Comparison of ENCODE assay signal across 11 mouse cellular contexts in the genomic region with DNA sequence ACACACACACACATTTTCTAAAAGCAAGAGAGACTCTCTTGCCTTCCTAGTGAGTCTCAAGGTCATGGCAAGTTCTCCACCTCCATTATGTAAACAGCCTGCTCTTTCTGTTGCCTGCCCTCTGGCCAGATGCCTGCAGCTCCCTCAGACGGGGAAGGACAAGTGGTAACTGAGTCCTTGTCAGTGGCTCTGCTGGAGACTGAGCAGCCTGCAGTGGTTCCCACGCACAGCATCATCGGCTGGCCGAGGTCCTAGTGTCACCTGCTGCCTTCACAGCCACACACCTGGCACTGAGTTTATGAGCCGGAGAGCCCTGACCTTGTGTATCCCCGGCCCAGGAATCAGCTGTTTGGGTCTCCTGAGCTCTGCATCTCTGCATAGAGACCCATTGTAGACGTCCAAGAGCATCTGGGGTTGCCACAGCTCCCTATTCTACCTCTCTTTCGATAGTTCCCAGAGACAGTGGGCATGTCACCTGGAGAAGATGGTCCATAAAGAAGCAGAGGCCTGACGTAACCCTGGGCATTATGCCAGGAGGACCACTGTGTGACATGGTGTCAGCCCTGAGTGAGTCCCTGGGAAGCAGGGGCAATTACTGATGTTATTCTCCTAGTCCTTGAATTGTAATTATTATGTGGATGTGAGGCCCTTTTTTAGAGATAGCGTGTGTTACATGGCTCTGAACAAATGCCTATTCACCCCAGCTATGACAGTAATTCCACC.
DNase-seq lines count a peak whose midpoint lies in the region; ATAC-seq and TF ChIP-seq lines count a peak whose summit lies in the region.
"Had no signal": no experiment of that assay in that cellular context is flagged by ENCODE, and none has a peak within 500 bp of the region (broad histone marks: within the 10 kb centered on the region; RNA-seq: fewer than 3 reads in every experiment).

No protein-coding gene starts in this region.

- H3K9ac ChIP-seq in forebrain, embryonic 11.5 days (ENCODE audit: low read length), result no peak overlapping the region
- H3K9ac ChIP-seq in lung, embryonic 14.5 days, result no peak overlapping the region
- H3K9ac ChIP-seq in heart, embryonic 13.5 days, result 0 out of 2 replicates have a peak overlapping the region, but pooled peaks have one; percentile 17
- 0 out of 2 replicates have a peak overlapping the region, but pooled peaks have one; percentile 28 for H3K9ac ChIP-seq in limb, embryonic 12.5 days (replicated peaks)
- H3K9ac ChIP-seq: neural tube, embryonic 12.5 days had no signal

- no peak for TF ChIP-seq CTCF in lung, embryonic 14.5 days (IDR thresholded peaks at IDR 0.05; ENCODE audit: low read depth)

- H3K4me2 ChIP-seq in forebrain, embryonic 11.5 days (ENCODE audit: low read depth, low read length, severe bottlenecking), result no peak overlapping the region
- no peak overlapping the region for H3K4me2 ChIP-seq in lung, embryonic 14.5 days
- H3K4me2 ChIP-seq in heart, embryonic 13.5 days, result no peak overlapping the region
- H3K4me2 ChIP-seq in limb, embryonic 12.5 days, result no peak overlapping the region
- H3K4me2 ChIP-seq: neural tube, embryonic 12.5 days had no signal

- WGBS in forebrain, embryonic 10.5 days, result 77% methylated on average over 10 of the region's 10 CpGs
- WGBS in forebrain, embryonic 11.5 days, result 67% methylated on average over 10 of the region's 10 CpGs
- 39% methylated on average over 10 of the region's 10 CpGs for WGBS in lung, embryonic 14.5 days
- WGBS in heart, embryonic 13.5 days, result 55% methylated on average over 10 of the region's 10 CpGs
- 61% methylated on average over 10 of the region's 10 CpGs for WGBS in limb, embryonic 12.5 days

- no peak for ATAC-seq in forebrain, embryonic 11.5 days (replicated peaks; ENCODE audit: low FRiP score)
- peak; percentile 41; the same call in 1 of the 2 replicates for ATAC-seq in lung, embryonic 14.5 days (ENCODE audit: insufficient read depth)
- ATAC-seq in heart, embryonic 13.5 days (ENCODE audit: extremely low read depth, insufficient number of reproducible peaks, low FRiP score, low TSS enrichment), result no peak
- ATAC-seq in limb, embryonic 12.5 days (ENCODE audit: insufficient number of reproducible peaks, insufficient read depth, low FRiP score, low TSS enrichment, low read depth), result no peak

- H3K27ac ChIP-seq in forebrain, embryonic 10.5 days, result 0 out of 2 replicates have a peak overlapping the region, but pooled peaks have one; percentile 62
- H3K27ac ChIP-seq in forebrain, embryonic 11.5 days (ENCODE audit: low read depth, low read length), result no peak overlapping the region
- no peak overlapping the region for H3K27ac ChIP-seq in lung, embryonic 14.5 days (ENCODE audit: low read depth)
- H3K27ac ChIP-seq in heart, embryonic 13.5 days (replicated peaks), result peak overlapping the region; percentile 63
- peak overlapping the region; percentile 70; the same call in 1 of the 2 replicates for H3K27ac ChIP-seq in limb, embryonic 12.5 days
- H3K27ac ChIP-seq: neural tube, embryonic 12.5 days had no signal

- DNase-seq in forebrain, embryonic 10.5 days (ENCODE audit: extremely low spot score, low spot score), result no peak
- no peak for DNase-seq in forebrain, embryonic 11.5 days (ENCODE audit: low spot score)
- DNase-seq in lung, embryonic 14.5 days, result peak; percentile 44
- no peak for DNase-seq in lung, postnatal 36 days
- no peak for DNase-seq in MN1 (ENCODE audit: low spot score)
- DNase-seq in yolk sac, embryonic 10.5 days (ENCODE audit: low spot score), result no peak
- DNase-seq: B cell, adult 2 months; cerebellum, adult 8-10 months had no signal

- H3K4me1 ChIP-seq in forebrain, embryonic 10.5 days, result peaks cover 69% of the 10 kb centered on the region
- peaks cover 6% of the 10 kb centered on the region; the same call in 1 of the 2 replicates for H3K4me1 ChIP-seq in forebrain, embryonic 11.5 days (replicated peaks; ENCODE audit: control insufficient read depth, insufficient read depth, low read length)
- H3K4me1 ChIP-seq in lung, embryonic 14.5 days (ENCODE audit: insufficient read depth), result peaks cover 33% of the 10 kb centered on the region
- peaks cover 67% of the 10 kb centered on the region for H3K4me1 ChIP-seq in heart, embryonic 13.5 days
- peaks cover 73% of the 10 kb centered on the region for H3K4me1 ChIP-seq in limb, embryonic 12.5 days (replicated peaks)

- H3K27me3 ChIP-seq in forebrain, embryonic 10.5 days (ENCODE audit: poor library complexity, severe bottlenecking), result peaks cover 24% of the 10 kb centered on the region
- H3K27me3 ChIP-seq in forebrain, embryonic 11.5 days (ENCODE audit: control insufficient read depth, insufficient read depth, low read length), result no peaks in the 10 kb centered on the region; the same call in 1 of the 2 replicates
- H3K27me3 ChIP-seq in lung, embryonic 14.5 days (ENCODE audit: insufficient read depth, low read length), result no peaks in the 10 kb centered on the region
- H3K27me3 ChIP-seq in heart, embryonic 13.5 days (replicated peaks), result no peaks in the 10 kb centered on the region
- 0 out of 2 replicates have a peak, but pooled peaks cover 2% of the 10 kb centered on the region for H3K27me3 ChIP-seq in limb, embryonic 12.5 days
- H3K27me3 ChIP-seq: neural tube, embryonic 12.5 days had no signal

- H3K4me3 ChIP-seq in forebrain, embryonic 10.5 days, result no peak overlapping the region
- H3K4me3 ChIP-seq in forebrain, embryonic 11.5 days (ENCODE audit: low read depth, low read length), result no peak overlapping the region
- H3K4me3 ChIP-seq in lung, embryonic 14.5 days (ENCODE audit: low read depth, low read length), result no peak overlapping the region
- H3K4me3 ChIP-seq in heart, embryonic 13.5 days, result no peak overlapping the region
- no peak overlapping the region for H3K4me3 ChIP-seq in limb, embryonic 12.5 days (replicated peaks)
- H3K4me3 ChIP-seq: neural tube, embryonic 12.5 days had no signal

- no peaks in the 10 kb centered on the region for H3K36me3 ChIP-seq in forebrain, embryonic 10.5 days (replicated peaks)
- no peaks in the 10 kb centered on the region for H3K36me3 ChIP-seq in forebrain, embryonic 11.5 days (ENCODE audit: control insufficient read depth, insufficient read depth, low read length)
- no peaks in the 10 kb centered on the region for H3K36me3 ChIP-seq in lung, embryonic 14.5 days (ENCODE audit: insufficient read depth)
- no peaks in the 10 kb centered on the region for H3K36me3 ChIP-seq in heart, embryonic 13.5 days
- no peaks in the 10 kb centered on the region for H3K36me3 ChIP-seq in limb, embryonic 12.5 days
- H3K36me3 ChIP-seq: neural tube, embryonic 12.5 days had no signal

- H3K9me3 ChIP-seq in forebrain, embryonic 10.5 days, result no peaks in the 10 kb centered on the region
- no peaks in the 10 kb centered on the region for H3K9me3 ChIP-seq in forebrain, embryonic 11.5 days (ENCODE audit: control insufficient read depth, low read length)
- H3K9me3 ChIP-seq in lung, embryonic 14.5 days (ENCODE audit: low read depth, low read length), result no peaks in the 10 kb centered on the region
- no peaks in the 10 kb centered on the region for H3K9me3 ChIP-seq in heart, embryonic 13.5 days
- no peaks in the 10 kb centered on the region for H3K9me3 ChIP-seq in limb, embryonic 12.5 days
- H3K9me3 ChIP-seq: neural tube, embryonic 12.5 days had no signal

Comparison
In these comparisons a context has a peak if more than half of its experiments do, and no peak if none do; other contexts are left out.
1. H3K27ac ChIP-seq: peak in forebrain, embryonic 10.5 days (single experiment), heart, embryonic 13.5 days (single experiment) and limb, embryonic 12.5 days (single experiment); none in forebrain, embryonic 11.5 days (single experiment) and lung, embryonic 14.5 days (single experiment).
2. H3K9ac ChIP-seq: peak in heart, embryonic 13.5 days (single experiment) and limb, embryonic 12.5 days (single experiment); none in forebrain, embryonic 11.5 days (single experiment) and lung, embryonic 14.5 days (single experiment).